Mouse (Mus musculus): ENCODE results near the gene Cactin. TPM values are rescaled to one million over a fixed set of nuclear protein-coding genes. Genes with fewer than 3 reads are reported as not detected.

The Cactin gene
- polyA plus RNA-seq, 1 experiment, result 13.2 TPM

DNA sequence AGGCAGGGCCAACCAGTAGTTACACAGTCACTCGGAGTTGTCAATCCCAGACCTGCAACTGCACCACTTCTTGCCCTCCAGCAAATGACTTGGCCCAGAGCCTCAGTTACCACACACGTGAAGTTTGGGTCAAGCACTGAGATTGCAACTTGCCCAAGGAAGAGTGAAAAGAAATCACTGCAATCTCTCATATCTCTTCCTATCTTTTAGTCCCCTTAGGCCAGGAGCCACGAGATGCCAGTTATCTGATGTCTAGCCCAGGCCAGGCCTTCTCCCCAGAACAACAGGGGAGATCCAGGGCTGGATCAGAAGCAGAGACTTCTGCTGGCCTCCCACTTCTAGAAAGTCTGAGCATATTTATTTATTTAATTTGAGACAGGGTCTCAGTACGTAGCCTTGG lies 34.6 kb downstream of the Cactin start:
- Histone ChIP-seq H3K27me3 (ENCODE audit: control insufficient read depth) (no peaks in the 10 kb centered on the region), H3K4me3 (replicated peaks) (no peak overlapping the region)
- TF ChIP-seq TAL1 (IDR thresholded peaks at IDR 0.05; ENCODE audit: low read length) (no peak), GATA1 (IDR thresholded peaks at IDR 0.05; ENCODE audit: low read length) (no peak)

DNA sequence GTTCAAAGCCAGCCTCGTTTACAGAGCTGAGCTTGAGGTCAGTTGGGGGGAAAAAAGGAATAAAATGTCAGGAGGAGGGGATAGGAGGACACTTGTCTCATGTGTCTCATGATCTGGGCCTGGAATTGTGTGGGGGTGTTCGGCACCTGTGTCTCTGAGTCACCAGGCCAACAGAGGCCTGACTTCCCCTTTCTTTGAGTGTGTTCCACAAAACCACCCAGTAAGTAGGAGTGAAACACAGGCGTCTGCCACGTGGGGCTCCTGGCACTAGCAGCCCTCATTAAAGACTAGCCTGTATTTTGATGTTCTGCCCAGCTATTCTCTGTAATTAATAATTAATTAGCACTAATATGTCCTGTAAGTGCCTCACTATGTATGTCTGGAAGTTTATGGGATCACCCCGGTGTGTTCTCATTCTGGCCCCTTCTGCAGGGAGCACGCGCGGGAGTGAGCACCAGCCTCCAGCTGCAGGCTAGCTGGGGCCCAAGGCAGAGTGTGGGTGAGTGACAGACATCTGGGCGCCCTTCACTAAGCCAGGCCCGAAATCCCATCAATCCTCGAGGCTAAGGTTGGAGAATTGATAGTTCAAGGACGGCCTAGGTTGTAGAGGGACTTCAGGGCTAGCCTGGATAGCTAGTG lies 35.6 kb downstream of the Cactin start:
- TF ChIP-seq GATA1 (IDR thresholded peaks at IDR 0.05; ENCODE audit: low read length), result no peak
- no peak for TF ChIP-seq TAL1 (IDR thresholded peaks at IDR 0.05; ENCODE audit: low read length)
- Histone ChIP-seq H3K4me3 (replicated peaks) (peak overlapping the region; percentile 86), H3K9me3 (ENCODE audit: control insufficient read depth, low read length) (no peaks in the 10 kb centered on the region), H3K36me3 (ENCODE audit: control insufficient read depth) (peaks cover 28% of the 10 kb centered on the region), H3K27me3 (ENCODE audit: control insufficient read depth) (no peaks in the 10 kb centered on the region), H3K4me1 (ENCODE audit: control insufficient read depth) (peaks cover 87% of the 10 kb centered on the region)

More for the DNA sequence above, 34.6 kb downstream of the Cactin start:
- Histone ChIP-seq H3K9me3 (ENCODE audit: control insufficient read depth, low read length) (no peaks in the 10 kb centered on the region), H3K36me3 (ENCODE audit: control insufficient read depth) (peaks cover 18% of the 10 kb centered on the region), H3K4me1 (ENCODE audit: control insufficient read depth) (peaks cover 87% of the 10 kb centered on the region)

DNA sequence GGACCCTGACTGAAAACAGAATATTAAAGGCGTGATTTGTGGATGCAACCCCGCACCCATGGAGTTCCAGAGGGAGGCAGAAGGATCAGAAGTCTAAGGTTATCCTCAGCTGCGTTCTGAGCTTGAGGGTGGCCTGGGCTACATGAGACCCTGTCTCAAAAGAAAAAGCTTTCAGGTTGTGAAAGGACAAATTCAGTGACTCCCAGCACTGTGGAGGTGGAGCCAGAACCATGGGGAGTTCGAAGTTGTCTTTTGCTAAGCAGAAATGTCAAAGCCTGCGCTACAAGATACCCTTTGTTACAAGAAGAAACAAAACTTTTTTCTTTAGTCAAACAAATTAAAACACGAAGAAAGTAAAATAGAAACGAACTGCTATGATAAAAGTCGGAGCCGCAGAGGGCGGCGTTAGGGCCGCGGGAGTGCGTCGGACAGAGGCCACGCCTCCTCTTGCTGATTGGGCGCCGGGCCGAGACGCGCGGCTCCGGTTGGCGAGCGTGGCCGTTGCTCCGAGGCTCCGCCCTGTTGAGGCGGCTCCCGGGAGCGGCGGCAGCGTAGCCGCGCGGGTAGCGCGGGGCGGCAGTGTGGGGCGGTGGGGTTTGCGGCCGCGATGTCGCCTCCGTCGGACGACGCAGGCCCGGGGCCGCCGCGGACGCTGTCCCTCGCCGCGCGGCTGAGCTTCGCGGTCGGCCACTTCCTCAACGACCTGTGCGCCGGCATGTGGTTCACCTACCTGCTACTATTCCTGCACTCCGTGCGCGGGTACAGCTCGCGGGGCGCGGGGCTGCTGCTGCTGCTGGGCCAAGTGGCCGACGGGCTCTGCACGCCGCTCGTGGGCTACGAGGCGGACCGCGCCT lies 36.3 kb downstream of the Cactin start, which contains the start of gene Mfsd12:
Gene Mfsd12, plus strand, starts transcription at position 501 of the 854 bp plus-strand sequence.
- peaks cover 87% of the 10 kb centered on the region for H3K4me1 ChIP-seq (ENCODE audit: control insufficient read depth)
- peaks cover 35% of the 10 kb centered on the region for H3K36me3 ChIP-seq (ENCODE audit: control insufficient read depth)
- TF ChIP-seq GATA1 (IDR thresholded peaks at IDR 0.05; ENCODE audit: low read length), result no peak
- TF ChIP-seq TAL1 (IDR thresholded peaks at IDR 0.05; ENCODE audit: low read length), result no peak
- H3K9me3 ChIP-seq (ENCODE audit: control insufficient read depth, low read length), result no peaks in the 10 kb centered on the region
- H3K27me3 ChIP-seq (ENCODE audit: control insufficient read depth), result no peaks in the 10 kb centered on the region
- peak within 1 kb of the TSS; percentile 86 for H3K4me3 ChIP-seq (replicated peaks)

DNA sequence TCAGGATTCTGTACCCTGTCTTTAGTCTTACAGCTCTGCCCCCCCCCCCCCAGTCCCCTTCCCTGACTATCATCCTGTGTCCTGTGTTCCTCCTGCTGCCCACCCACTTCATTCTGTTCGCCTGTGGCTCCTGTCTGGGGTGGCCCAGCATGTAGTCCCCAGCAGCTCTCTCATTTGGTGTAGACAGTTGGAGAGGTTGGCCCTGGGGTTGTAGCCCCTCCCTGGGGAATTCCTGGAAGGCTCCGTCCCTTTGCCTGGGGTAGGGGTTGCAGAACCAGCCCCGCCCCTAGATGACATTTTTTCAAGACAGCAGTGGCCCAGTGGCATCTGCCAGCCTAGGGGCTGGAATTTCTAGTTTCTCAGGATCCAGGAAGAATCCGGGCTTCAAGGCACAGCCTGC lies 37.3 kb downstream of the Cactin start:
- H3K27me3 ChIP-seq (ENCODE audit: control insufficient read depth), result no peaks in the 10 kb centered on the region
- TF ChIP-seq TAL1 (IDR thresholded peaks at IDR 0.05; ENCODE audit: low read length) (no peak), GATA1 (IDR thresholded peaks at IDR 0.05; ENCODE audit: low read length) (no peak)
- H3K36me3 ChIP-seq (ENCODE audit: control insufficient read depth), result peaks cover 45% of the 10 kb centered on the region
- H3K9me3 ChIP-seq (ENCODE audit: control insufficient read depth, low read length), result no peaks in the 10 kb centered on the region
- H3K4me3 ChIP-seq (replicated peaks), result peak overlapping the region; percentile 86
- H3K4me1 ChIP-seq (ENCODE audit: control insufficient read depth), result peaks cover 88% of the 10 kb centered on the region

DNA sequence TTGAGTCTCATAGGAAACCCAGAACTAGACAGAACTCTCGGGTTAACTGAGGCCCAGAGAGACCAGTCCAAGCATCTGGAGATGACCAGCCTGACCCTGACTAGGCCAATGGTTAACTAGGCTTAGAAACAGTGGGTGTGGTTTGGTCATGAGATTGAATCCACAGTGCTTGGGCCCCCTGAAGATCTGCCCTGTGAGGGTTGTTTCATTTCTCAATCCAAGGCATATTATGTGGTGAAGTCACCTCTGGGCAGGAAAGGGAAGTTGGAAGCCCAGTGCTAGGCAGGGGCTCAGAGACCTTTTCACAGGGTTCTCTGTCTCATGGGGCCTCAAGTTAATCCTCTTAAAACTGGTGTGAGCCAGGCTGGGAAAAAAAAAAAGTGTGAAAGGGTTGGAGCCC lies 37.9 kb downstream of the Cactin start:
- peaks cover 91% of the 10 kb centered on the region for H3K4me1 ChIP-seq (ENCODE audit: control insufficient read depth)
- peak overlapping the region; percentile 86 for H3K4me3 ChIP-seq (replicated peaks)
- H3K36me3 ChIP-seq (ENCODE audit: control insufficient read depth), result peaks cover 51% of the 10 kb centered on the region
- TF ChIP-seq TAL1 (IDR thresholded peaks at IDR 0.05; ENCODE audit: low read length), result no peak
- TF ChIP-seq GATA1 (IDR thresholded peaks at IDR 0.05; ENCODE audit: low read length), result no peak
- H3K9me3 ChIP-seq (ENCODE audit: control insufficient read depth, low read length), result peaks cover 2% of the 10 kb centered on the region; the same call in 1 of the 2 replicates
- H3K27me3 ChIP-seq (ENCODE audit: control insufficient read depth), result no peaks in the 10 kb centered on the region

DNA sequence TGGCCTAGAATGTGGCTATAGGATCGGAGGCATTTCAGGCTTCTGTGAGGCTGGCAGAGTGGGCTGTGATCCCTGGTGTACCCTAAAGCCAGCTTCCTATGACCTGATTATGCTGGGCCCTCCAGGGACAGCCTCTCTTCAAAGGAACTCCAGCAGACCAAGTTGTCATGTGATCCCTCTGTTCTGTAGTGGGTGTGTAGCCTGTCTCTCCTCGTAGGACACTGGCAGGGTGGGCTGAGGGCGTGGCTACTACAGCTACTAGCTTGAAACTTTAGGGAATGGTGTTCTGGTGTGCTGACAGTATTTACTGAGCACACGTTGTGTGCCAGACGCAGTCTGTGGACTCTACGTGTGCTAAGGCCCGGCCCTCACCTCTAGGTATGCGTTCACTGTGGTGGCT lies 39.8 kb downstream of the Cactin start:
- Histone ChIP-seq H3K27me3 (ENCODE audit: control insufficient read depth) (no peaks in the 10 kb centered on the region), H3K9me3 (ENCODE audit: control insufficient read depth, low read length) (peaks cover 2% of the 10 kb centered on the region; the same call in 1 of the 2 replicates), H3K4me3 (replicated peaks) (peak overlapping the region; percentile 35), H3K36me3 (ENCODE audit: control insufficient read depth) (peaks cover 70% of the 10 kb centered on the region), H3K4me1 (ENCODE audit: control insufficient read depth) (peaks cover 96% of the 10 kb centered on the region)
- TF ChIP-seq GATA1 (IDR thresholded peaks at IDR 0.05; ENCODE audit: low read length), result no peak
- TF ChIP-seq TAL1 (IDR thresholded peaks at IDR 0.05; ENCODE audit: low read length), result no peak

DNA sequence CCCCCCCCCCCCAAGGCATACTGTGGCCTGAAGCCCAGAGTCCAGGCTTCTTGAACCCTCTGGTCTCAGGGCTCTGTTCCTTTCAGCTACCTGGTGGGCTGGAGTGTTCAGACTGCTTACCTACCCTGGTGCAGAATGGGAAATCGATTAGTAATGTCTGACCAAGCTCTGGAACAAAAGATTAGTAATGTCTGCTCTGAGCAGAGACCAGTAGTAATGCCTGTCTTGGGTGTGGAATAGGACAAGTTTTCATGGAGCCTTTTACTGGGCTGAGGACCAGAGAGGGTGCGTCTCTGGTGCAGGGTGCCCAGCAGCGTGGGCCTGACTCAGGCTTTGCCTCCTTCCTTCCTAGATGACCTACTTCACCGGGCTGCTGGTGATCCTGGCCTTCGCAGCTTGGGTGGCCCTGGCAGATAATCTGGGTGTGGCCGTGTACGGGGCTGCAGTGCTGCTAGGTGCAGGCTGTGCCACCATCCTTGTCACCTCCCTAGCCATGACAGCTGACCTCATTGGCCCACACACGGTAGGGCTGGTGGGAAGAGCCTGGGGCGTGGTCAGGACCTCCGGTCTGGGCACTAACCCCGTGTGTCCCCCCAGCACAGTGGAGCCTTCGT lies 41.5 kb downstream of the Cactin start:
- peak overlapping the region; percentile 57 for H3K4me3 ChIP-seq (replicated peaks)
- peaks cover 2% of the 10 kb centered on the region; the same call in 1 of the 2 replicates for H3K9me3 ChIP-seq (ENCODE audit: control insufficient read depth, low read length)
- TF ChIP-seq GATA1 (IDR thresholded peaks at IDR 0.05; ENCODE audit: low read length), result peak; percentile 71
- peak; percentile 73 for TF ChIP-seq TAL1 (IDR thresholded peaks at IDR 0.05; ENCODE audit: low read length)
- H3K4me1 ChIP-seq (ENCODE audit: control insufficient read depth), result peaks cover 100% of the 10 kb centered on the region
- peaks cover 87% of the 10 kb centered on the region for H3K36me3 ChIP-seq (ENCODE audit: control insufficient read depth)
- H3K27me3 ChIP-seq (ENCODE audit: control insufficient read depth), result no peaks in the 10 kb centered on the region

DNA sequence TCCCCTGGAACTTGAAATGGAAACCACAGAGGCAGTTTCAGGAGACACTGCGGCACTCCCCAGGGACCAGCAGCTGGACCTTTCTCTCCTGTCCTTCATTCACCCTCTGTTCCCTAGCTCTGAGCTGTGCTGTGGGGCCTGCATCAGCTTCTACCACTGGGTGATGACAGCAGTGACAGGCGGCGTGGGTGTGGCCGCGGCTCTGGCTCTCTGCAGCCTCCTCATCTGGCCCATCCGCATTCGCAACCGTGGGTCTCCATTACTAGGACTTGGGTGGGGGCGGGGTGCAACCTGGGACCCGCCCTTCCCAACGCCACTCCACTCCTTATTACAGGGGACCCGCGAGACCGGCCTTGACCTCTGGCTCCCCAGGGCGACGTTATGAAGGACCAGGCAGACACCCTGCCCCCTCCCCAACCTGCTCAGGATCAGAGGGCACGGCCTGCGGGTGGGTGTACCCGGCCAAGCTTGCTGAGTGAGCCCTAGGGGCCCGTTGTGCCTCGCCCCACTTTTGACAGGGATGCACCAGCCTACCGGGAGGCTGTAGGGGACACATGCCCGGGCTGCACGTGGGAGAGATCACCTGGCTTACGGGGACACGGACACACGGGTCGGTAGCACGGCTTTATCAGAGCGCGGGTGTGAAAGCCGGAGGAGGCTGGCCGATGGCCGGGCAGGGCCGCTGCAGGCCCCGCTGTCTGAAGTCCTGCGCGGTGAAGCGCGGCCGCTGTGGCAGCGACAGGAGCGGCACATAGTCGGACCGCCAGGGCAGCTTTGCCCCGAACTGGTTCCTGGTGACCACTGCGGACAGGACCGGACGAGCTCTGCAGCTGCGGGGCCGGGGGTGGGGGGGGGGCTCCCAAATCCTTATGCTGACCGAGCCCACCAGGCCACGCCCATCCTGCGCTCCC lies 42.8 kb downstream of the Cactin start:
- peak overlapping the region; percentile 57 for H3K4me3 ChIP-seq (replicated peaks)
- TF ChIP-seq TAL1 (IDR thresholded peaks at IDR 0.05; ENCODE audit: low read length) (no peak), GATA1 (IDR thresholded peaks at IDR 0.05; ENCODE audit: low read length) (no peak)
- H3K9me3 ChIP-seq (ENCODE audit: control insufficient read depth, low read length), result peaks cover 2% of the 10 kb centered on the region; the same call in 1 of the 2 replicates
- no peaks in the 10 kb centered on the region; the same call in 1 of the 2 replicates for H3K27me3 ChIP-seq (ENCODE audit: control insufficient read depth)
- peaks cover 99% of the 10 kb centered on the region for H3K36me3 ChIP-seq (ENCODE audit: control insufficient read depth)
- peaks cover 100% of the 10 kb centered on the region for H3K4me1 ChIP-seq (ENCODE audit: control insufficient read depth)
